Comparison of ENCODE assay signal across 11 mouse cellular contexts in the genomic region with DNA sequence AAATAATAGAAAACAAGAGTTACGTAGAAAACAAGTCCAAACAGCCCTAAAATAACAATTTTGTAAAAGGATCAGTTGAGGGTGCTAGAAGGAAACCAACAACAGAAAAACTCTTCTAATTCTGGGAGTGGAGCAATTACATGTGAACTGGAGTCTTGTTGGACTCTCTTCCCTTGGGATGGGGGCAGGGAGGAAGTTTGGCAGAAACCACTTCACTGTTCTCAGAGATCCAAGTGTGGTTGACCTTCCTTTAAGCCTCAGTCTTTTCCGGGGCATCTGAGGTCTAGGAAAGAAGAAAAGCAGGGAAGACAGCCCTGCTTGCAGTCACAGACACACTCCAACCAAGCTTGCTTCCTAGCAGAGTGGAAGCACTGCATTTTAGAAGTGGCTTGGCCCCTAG.
A peak's percentile ranks its signal among the peaks of the same experiment; 100 is the strongest.
DNase-seq lines count a peak whose midpoint lies in the region; ATAC-seq lines count a peak whose summit lies in the region.
"Had no signal": no experiment of that assay in that cellular context is flagged by ENCODE, and none has a peak within 500 bp of the region (broad histone marks: within the 10 kb centered on the region; RNA-seq: fewer than 3 reads in every experiment).

No protein-coding gene starts in this region.

- no peak for ATAC-seq in granulocyte monocyte progenitor cell, adult 5-6 weeks (replicated peaks; ENCODE audit: poor library complexity, severe bottlenecking)
- ATAC-seq: intestine, embryonic 16.5 days; liver, postnatal 0 days had no signal

- peak; percentile 32 for DNase-seq in adrenal gland, adult 2 months
- no peak for DNase-seq in adrenal gland, adult 18-20 months (ENCODE audit: low spot score in 2 of 2)
- DNase-seq in kidney, postnatal 14 days: peak; percentile 44
- DNase-seq in kidney, adult 11 months: no peak
- peak; percentile 20 to 41 for DNase-seq in gastrocnemius, adult 8-10 months (ENCODE audit: low spot score in 2 of 2)
- DNase-seq in kidney, postnatal 4 days: peak; percentile 42 to 50
- DNase-seq in spleen, postnatal 36 days (ENCODE audit: low spot score in 2 of 2): no peak
- DNase-seq: cerebellum, adult 9-11 months; liver, postnatal 0 days had no signal

Comparison
In these comparisons a context has a peak if more than half of its experiments do, and no peak if none do; other contexts are left out.
1. DNase-seq: peak in adrenal gland, adult 2 months (single experiment), kidney, postnatal 14 days (single experiment), gastrocnemius, adult 8-10 months (2 of 2) and kidney, postnatal 4 days (2 of 2); none in adrenal gland, adult 18-20 months (0 of 2), kidney, adult 11 months (single experiment) and spleen, postnatal 36 days (0 of 2).